Mouse (Mus musculus) limb, embryonic 12.5 days (tissue): ENCODE measurements around the gene Dpf2. TPM values are rescaled to one million over a fixed set of nuclear protein-coding genes. Genes with fewer than 3 reads are reported as not detected.
"Not testable (repeated sequence)": the region's sequence is repeated elsewhere in the genome, so short reads cannot be mapped to it uniquely, and the experiment has no call there.

ENCODE experiments used
- ATAC-seq: fragments of 200-750 bp; cut with Nextera tagmentation; 2 replicates; pipeline ENCODE4 v1.8.0; 2017; ENCODE audit warnings: low read depth, moderate TSS enrichment; ENCODE audit not compliant: insufficient number of reproducible peaks, insufficient read depth, low FRiP score, low TSS enrichment
- H3K27ac ChIP-seq: fragments of 300-500 bp; sonication (generic); 2 replicates; pipeline ENCODE4 v1.5.1; 2016; ENCODE audit warnings: mild to moderate bottlenecking, moderate library complexity
- H3K27me3 ChIP-seq: fragments of 300-500 bp; sonication (generic); 2 replicates; pipeline ENCODE4 v1.6.1; 2016; ENCODE audit warnings: mild to moderate bottlenecking, moderate library complexity
- H3K36me3 ChIP-seq: fragments of 300-500 bp; sonication (generic); 2 replicates; pipeline ENCODE4 v1.6.1; 2016; ENCODE audit warnings: mild to moderate bottlenecking, moderate library complexity
- H3K4me1 ChIP-seq: fragments of 300-500 bp; sonication (generic); replicated peaks from 2 replicates; pipeline ENCODE4 v1.6.1; 2016
- H3K4me2 ChIP-seq: fragments of 300-500 bp; sonication (generic); 2 replicates; pipeline ENCODE4 v1.6.1; 2016; ENCODE audit warnings: mild to moderate bottlenecking, moderate library complexity
- H3K4me3 ChIP-seq: fragments of 300-500 bp; sonication (generic); replicated peaks from 2 replicates; pipeline ENCODE4 v1.5.1; 2016; ENCODE audit warnings: mild to moderate bottlenecking
- H3K9ac ChIP-seq: fragments of 300-500 bp; sonication (generic); replicated peaks from 2 replicates; pipeline ENCODE4 v1.6.1; 2016; ENCODE audit warnings: mild to moderate bottlenecking, moderate library complexity
- H3K9me3 ChIP-seq: fragments of 300-500 bp; sonication (generic); 2 replicates; pipeline ENCODE4 v1.6.1; 2016; ENCODE audit warnings: mild to moderate bottlenecking, moderate library complexity
- WGBS: fragments of 180-500 bp; shearing (Covaris S2); methylation state at CpG from one replicate; pipeline ENCODE4 v1.1.7; 2016; 5-methylcytosine and 5-hydroxymethylcytosine counted together
- polyA plus RNA-seq: library from polyadenylated mRNA; unstranded; fragments of >200 nt; fragmentation: Nextera tagmentation; extraction: Ambion mirVana; gene quantifications from 2 replicates; pipeline ENCODE4 v1.2.1, GENCODE M21; 2016

The Dpf2 gene
- polyA plus RNA-seq, 1 experiment from 2014 or later = 192 TPM

DNA sequence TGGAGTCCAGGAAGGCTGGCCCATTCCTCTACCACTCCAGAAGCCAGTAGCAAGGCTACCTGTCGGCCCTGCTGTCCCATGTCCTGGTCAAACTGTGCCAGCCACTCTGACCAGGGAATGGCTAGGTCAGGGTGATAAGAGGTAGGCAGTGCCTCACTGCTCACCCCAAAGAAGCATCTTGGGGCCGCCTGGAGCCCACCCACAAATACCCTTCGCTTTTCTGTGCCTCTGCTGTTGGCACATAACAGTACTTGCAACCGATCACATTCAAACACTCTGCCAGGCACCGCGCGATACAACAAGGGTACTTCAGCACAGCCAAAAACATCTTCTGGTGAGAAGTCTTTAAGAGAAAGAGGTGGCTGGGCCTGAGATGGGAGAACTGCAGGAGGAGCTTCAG, 20.5 kb downstream of the Dpf2 start:
- H3K36me3 ChIP-seq = peaks cover 35% of the 10 kb centered on the region
- no peak overlapping the region for H3K27ac ChIP-seq
- H3K9ac ChIP-seq = no peak overlapping the region
- H3K4me3 ChIP-seq = no peak overlapping the region
- H3K4me2 ChIP-seq = no peak overlapping the region
- peaks cover 17% of the 10 kb centered on the region for H3K4me1 ChIP-seq
- no peaks in the 10 kb centered on the region for H3K27me3 ChIP-seq
- no peaks in the 10 kb centered on the region for H3K9me3 ChIP-seq
- ATAC-seq = no peak
- WGBS = 95% methylated on average over 7 of the region's 7 CpGs

DNA sequence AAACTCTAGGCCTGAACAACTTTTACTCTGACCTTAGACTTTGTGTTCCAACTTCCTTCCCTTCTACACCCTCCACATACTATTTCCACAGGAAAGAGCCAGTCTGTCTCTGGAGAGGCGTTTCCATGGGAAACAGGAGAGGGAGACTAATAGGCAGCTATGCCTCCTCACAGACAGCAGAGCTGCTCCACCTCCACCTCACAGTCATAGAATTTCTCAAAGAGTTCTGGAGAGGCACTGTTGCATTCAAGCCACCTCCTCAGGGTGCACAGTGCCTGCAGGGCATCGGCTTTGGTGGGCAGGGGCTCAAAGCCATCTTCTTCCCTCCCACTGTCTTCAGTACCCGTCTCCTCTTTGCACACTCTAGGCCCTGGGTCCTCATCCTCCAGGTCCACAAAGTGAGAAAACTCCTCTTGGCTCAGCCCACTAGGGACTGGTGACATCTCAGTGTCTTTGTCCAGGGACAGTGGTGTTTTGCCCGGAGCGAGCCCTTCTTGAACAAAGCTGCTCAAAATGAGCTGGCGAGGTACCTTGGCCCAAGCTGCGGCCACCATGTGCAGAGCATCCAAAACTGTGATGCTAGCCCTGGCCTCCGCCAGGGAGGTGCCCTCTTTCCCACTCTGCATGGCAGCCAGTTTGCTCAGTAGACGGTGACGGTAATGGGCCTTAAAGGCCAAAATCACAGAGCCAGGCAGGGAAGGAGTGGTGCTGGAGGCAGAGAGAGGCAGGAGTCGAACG, 21.1 kb downstream of the Dpf2 start:
- no peak overlapping the region for H3K9ac ChIP-seq
- H3K27ac ChIP-seq = no peak overlapping the region
- no peak for ATAC-seq
- H3K27me3 ChIP-seq = no peaks in the 10 kb centered on the region
- H3K4me2 ChIP-seq = no peak overlapping the region
- H3K4me1 ChIP-seq = peaks cover 17% of the 10 kb centered on the region
- H3K4me3 ChIP-seq = no peak overlapping the region
- H3K36me3 ChIP-seq = peaks cover 30% of the 10 kb centered on the region
- H3K9me3 ChIP-seq = no peaks in the 10 kb centered on the region
- 96% methylated on average over 12 of the region's 12 CpGs for WGBS

- Histone ChIP-seq H3K4me1 (peaks cover 15% of the 10 kb centered on the region), H3K27me3 (no peaks in the 10 kb centered on the region), H3K4me3 (no peak overlapping the region), H3K36me3 (peaks cover 14% of the 10 kb centered on the region), H3K4me2 (no peak overlapping the region), H3K27ac (no peak overlapping the region), H3K9me3 (no peaks in the 10 kb centered on the region), H3K9ac (no peak overlapping the region)
- whole genome bisulfite sequencing = 87% methylated on average over 4 of the region's 4 CpGs
- ATAC-seq = no peak
These were observed 23.6 kb downstream of the Dpf2 start for GRCm38 (mm10) chr19:5889211-5889610.

GRCm38 (mm10) chr19:5887234-5887815, 25.5 kb downstream of the Dpf2 start:
- 0 out of 2 replicates have a peak, but pooled peaks cover 1% of the 10 kb centered on the region for H3K4me1 ChIP-seq
- H3K4me2 ChIP-seq = no peak overlapping the region
- H3K27ac ChIP-seq = no peak overlapping the region
- no peaks in the 10 kb centered on the region for H3K27me3 ChIP-seq
- WGBS = 68% methylated on average over 3 of the region's 3 CpGs
- no peak overlapping the region for H3K9ac ChIP-seq
- H3K4me3 ChIP-seq = no peak overlapping the region
- no peak for ATAC-seq
- peaks cover 10% of the 10 kb centered on the region for H3K36me3 ChIP-seq
- H3K9me3 ChIP-seq = no peaks in the 10 kb centered on the region

GRCm38 (mm10) chr19:5885838-5886237, 27.0 kb downstream of the Dpf2 start:
- no peak overlapping the region for H3K4me3 ChIP-seq
- H3K4me1 ChIP-seq = no peaks in the 10 kb centered on the region
- no peak overlapping the region for H3K27ac ChIP-seq
- no peak overlapping the region for H3K4me2 ChIP-seq
- H3K9ac ChIP-seq = no peak overlapping the region
- ATAC-seq = no peak
- H3K9me3 ChIP-seq = no peaks in the 10 kb centered on the region
- H3K36me3 ChIP-seq = no peaks in the 10 kb centered on the region
- no peaks in the 10 kb centered on the region for H3K27me3 ChIP-seq
- WGBS = 58% methylated on average over 4 of the region's 4 CpGs

GRCm38 (mm10) chr19:5883935-5884334, 28.9 kb downstream of the Dpf2 start:
- H3K4me2 ChIP-seq = no peak overlapping the region
- H3K36me3 ChIP-seq = no peaks in the 10 kb centered on the region
- WGBS = 47% methylated on average over 1 of the region's 1 CpGs
- H3K9me3 ChIP-seq = no peaks in the 10 kb centered on the region
- H3K4me1 ChIP-seq = no peaks in the 10 kb centered on the region
- H3K9ac ChIP-seq = no peak overlapping the region
- no peak overlapping the region for H3K27ac ChIP-seq
- no peak for ATAC-seq
- no peaks in the 10 kb centered on the region for H3K27me3 ChIP-seq
- H3K4me3 ChIP-seq = no peak overlapping the region

GRCm38 (mm10) chr19:5882079-5882478, 30.7 kb downstream of the Dpf2 start:
- 87% methylated on average over 5 of the region's 5 CpGs for WGBS
- not testable (repeated sequence) for H3K4me2 ChIP-seq, H3K9ac ChIP-seq, H3K36me3 ChIP-seq, H3K9me3 ChIP-seq, ATAC-seq, H3K4me3 ChIP-seq, H3K4me1 ChIP-seq, H3K27ac ChIP-seq, H3K27me3 ChIP-seq

- Histone ChIP-seq H3K9me3 (no peaks in the 10 kb centered on the region), H3K27ac (no peak overlapping the region), H3K27me3 (no peaks in the 10 kb centered on the region), H3K36me3 (no peaks in the 10 kb centered on the region), H3K4me2 (no peak overlapping the region), H3K9ac (no peak overlapping the region), H3K4me1 (peaks cover 5% of the 10 kb centered on the region), H3K4me3 (no peak overlapping the region)
- ATAC-seq = no peak
- WGBS = 93% methylated on average over 6 of the region's 6 CpGs
These were observed 31.7 kb downstream of the Dpf2 start for GRCm38 (mm10) chr19:5881155-5881554.

- Histone ChIP-seq H3K9ac (0 out of 2 replicates have a peak overlapping the region, but pooled peaks have one; percentile 12), H3K27ac (no peak overlapping the region), H3K4me3 (no peak overlapping the region), H3K36me3 (no peaks in the 10 kb centered on the region), H3K27me3 (no peaks in the 10 kb centered on the region), H3K4me1 (peaks cover 9% of the 10 kb centered on the region), H3K9me3 (no peaks in the 10 kb centered on the region), H3K4me2 (no peak overlapping the region)
- 91% methylated on average over 7 of the region's 7 CpGs for WGBS
- ATAC-seq = no peak
These were observed 33.1 kb downstream of the Dpf2 start for GRCm38 (mm10) chr19:5879735-5880134.

DNA sequence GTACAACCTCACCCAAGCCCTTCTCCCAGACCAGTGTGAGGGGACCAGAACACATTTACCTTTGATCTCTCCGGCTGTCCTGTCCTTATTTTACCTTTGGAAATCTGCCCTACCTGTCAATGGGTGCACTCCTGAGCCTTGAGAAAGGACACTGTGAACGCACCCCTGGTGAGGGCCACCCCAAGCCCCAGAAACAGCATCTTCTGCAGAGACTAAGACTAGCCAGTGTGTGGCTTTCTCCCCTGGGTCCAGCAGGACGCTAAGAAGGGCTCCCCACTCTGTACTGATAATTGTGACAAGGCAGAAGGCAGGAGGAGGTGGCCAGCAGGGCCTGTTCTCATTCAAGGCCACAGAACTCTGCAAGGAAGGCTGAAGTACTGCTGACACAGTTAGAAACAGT, 33.9 kb downstream of the Dpf2 start:
- Histone ChIP-seq H3K27me3 (no peaks in the 10 kb centered on the region), H3K4me3 (no peak overlapping the region), H3K27ac (no peak overlapping the region), H3K9me3 (no peaks in the 10 kb centered on the region), H3K9ac (no peak overlapping the region), H3K4me1 (peaks cover 16% of the 10 kb centered on the region), H3K36me3 (no peaks in the 10 kb centered on the region), H3K4me2 (no peak overlapping the region)
- WGBS = 82% methylated on average over 3 of the region's 3 CpGs
- no peak for ATAC-seq

DNA sequence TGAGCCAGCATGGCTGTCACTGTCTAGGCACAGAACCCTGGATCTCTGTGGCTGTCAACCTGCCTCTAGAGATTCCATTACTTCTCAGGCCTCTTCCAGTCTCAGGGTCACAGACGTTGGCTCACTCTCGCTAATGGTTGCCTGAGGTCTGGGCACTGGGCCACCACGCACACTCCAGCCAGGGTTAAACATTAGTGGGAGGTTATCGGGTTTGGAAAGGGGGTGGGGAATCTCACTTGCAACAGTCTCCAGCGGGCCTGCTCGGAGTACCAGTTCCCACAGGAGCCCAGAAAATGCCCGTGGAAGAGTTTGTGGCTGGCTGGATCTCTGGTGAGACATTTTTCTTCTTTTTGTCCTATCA, 34.5 kb downstream of the Dpf2 start:
- Histone ChIP-seq H3K4me2 (0 out of 2 replicates have a peak overlapping the region, but pooled peaks have one; percentile 2), H3K4me3 (0 out of 2 replicates have a peak overlapping the region, but pooled peaks have one; percentile 11), H3K27me3 (no peaks in the 10 kb centered on the region), H3K9me3 (no peaks in the 10 kb centered on the region), H3K27ac (no peak overlapping the region), H3K4me1 (peaks cover 22% of the 10 kb centered on the region), H3K36me3 (no peaks in the 10 kb centered on the region; the same call in 1 of the 2 replicates), H3K9ac (0 out of 2 replicates have a peak overlapping the region, but pooled peaks have one; percentile 23)
- 81% methylated on average over 7 of the region's 7 CpGs for WGBS
- no peak for ATAC-seq
